Mouse (Mus musculus) hindbrain, embryonic 12.5 days (tissue): ENCODE results near the gene Igf2r. TPM values are rescaled to one million over a fixed set of nuclear protein-coding genes. Genes with fewer than 3 reads are reported as not detected.

ENCODE experiments used
- ATAC-seq: fragments of 200-750 bp; cut with Nextera tagmentation; 2 replicates; pipeline ENCODE4 v1.8.0; 2017; ENCODE audit warnings: moderate TSS enrichment; ENCODE audit not compliant: low FRiP score
- H3K27ac ChIP-seq: fragments of 300-500 bp; sonication (generic); 2 replicates; pipeline ENCODE4 v1.5.1; 2016; ENCODE audit warnings: mild to moderate bottlenecking
- H3K27me3 ChIP-seq: fragments of 300-500 bp; sonication (generic); 2 replicates; pipeline ENCODE4 v1.6.1; 2016; ENCODE audit warnings: mild to moderate bottlenecking
- H3K36me3 ChIP-seq: fragments of 300-500 bp; sonication (generic); 2 replicates; pipeline ENCODE4 v1.6.1; 2016; ENCODE audit warnings: mild to moderate bottlenecking
- H3K4me1 ChIP-seq: fragments of 300-500 bp; sonication (generic); 2 replicates; pipeline ENCODE4 v1.6.1; 2016
- H3K4me2 ChIP-seq: fragments of 300-500 bp; sonication (generic); replicated peaks from 2 replicates; pipeline ENCODE4 v1.6.1; 2016; ENCODE audit warnings: mild to moderate bottlenecking
- H3K4me3 ChIP-seq: fragments of 300-500 bp; sonication (generic); 2 replicates; pipeline ENCODE4 v1.5.1; 2016; ENCODE audit warnings: mild to moderate bottlenecking
- H3K9ac ChIP-seq: fragments of 300-500 bp; sonication (generic); 2 replicates; pipeline ENCODE4 v1.6.1; 2016; ENCODE audit warnings: mild to moderate bottlenecking, moderate library complexity
- H3K9me3 ChIP-seq: fragments of 300-500 bp; sonication (generic); replicated peaks from 2 replicates; pipeline ENCODE4 v1.6.1; 2016; ENCODE audit warnings: mild to moderate bottlenecking
- WGBS: fragments of 180-500 bp; shearing (Covaris S2); methylation state at CpG from one replicate; pipeline ENCODE4 v1.1.7; 2016; 5-methylcytosine and 5-hydroxymethylcytosine counted together
- polyA plus RNA-seq: library from polyadenylated mRNA; unstranded; fragments of >200 nt; fragmentation: Nextera tagmentation; extraction: Ambion mirVana; gene quantifications from 2 replicates; pipeline ENCODE4 v1.2.1, GENCODE M21; 2016

Gene Igf2r
- polyA plus RNA-seq, 1 experiment from 2014 or later: 27.5 TPM

- no peak overlapping the region for H3K27ac ChIP-seq
- H3K4me2 ChIP-seq: no peak overlapping the region
- no peak for ATAC-seq
- H3K4me3 ChIP-seq: no peak overlapping the region
- H3K9me3 ChIP-seq: no peaks in the 10 kb centered on the region
- H3K4me1 ChIP-seq: no peaks in the 10 kb centered on the region
- H3K27me3 ChIP-seq: no peaks in the 10 kb centered on the region
- peaks cover 71% of the 10 kb centered on the region for H3K36me3 ChIP-seq
- H3K9ac ChIP-seq: no peak overlapping the region
- 71% methylated on average over 7 of the region's 7 CpGs for WGBS
These were observed 51.2 kb downstream of the Igf2r start for GRCm38 (mm10) chr17:12718251-12718650.

DNA sequence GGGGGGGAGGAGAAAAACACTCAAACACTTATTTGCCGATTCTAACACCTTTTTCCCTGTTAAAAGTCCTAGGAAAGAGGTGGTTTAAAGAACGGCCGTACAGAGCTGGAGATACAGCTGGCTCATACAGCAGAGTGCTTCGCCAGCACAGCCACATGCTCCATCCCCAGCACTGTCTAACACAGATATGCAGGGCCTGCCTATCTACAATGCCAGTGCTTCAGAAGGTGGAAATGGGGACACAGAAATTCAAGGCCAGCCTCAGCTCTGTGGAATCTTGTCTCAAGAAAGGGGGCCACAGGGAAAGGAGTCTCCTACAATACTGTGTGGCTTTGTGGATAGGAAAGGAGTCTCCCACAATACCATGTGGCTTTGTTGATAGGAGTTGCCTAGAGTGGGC, 52.0 kb downstream of the Igf2r start:
- no peak overlapping the region for H3K9ac ChIP-seq
- no peaks in the 10 kb centered on the region for H3K9me3 ChIP-seq
- ATAC-seq: no peak
- peaks cover 75% of the 10 kb centered on the region for H3K36me3 ChIP-seq
- 89% methylated on average over 4 of the region's 4 CpGs for WGBS
- no peaks in the 10 kb centered on the region for H3K4me1 ChIP-seq
- no peak overlapping the region for H3K27ac ChIP-seq
- no peak overlapping the region for H3K4me2 ChIP-seq
- H3K27me3 ChIP-seq: no peaks in the 10 kb centered on the region
- H3K4me3 ChIP-seq: no peak overlapping the region

- peaks cover 85% of the 10 kb centered on the region for H3K36me3 ChIP-seq
- no peak for ATAC-seq
These were observed 54.4 kb downstream of the Igf2r start for GRCm38 (mm10) chr17:12715032-12715431.

DNA sequence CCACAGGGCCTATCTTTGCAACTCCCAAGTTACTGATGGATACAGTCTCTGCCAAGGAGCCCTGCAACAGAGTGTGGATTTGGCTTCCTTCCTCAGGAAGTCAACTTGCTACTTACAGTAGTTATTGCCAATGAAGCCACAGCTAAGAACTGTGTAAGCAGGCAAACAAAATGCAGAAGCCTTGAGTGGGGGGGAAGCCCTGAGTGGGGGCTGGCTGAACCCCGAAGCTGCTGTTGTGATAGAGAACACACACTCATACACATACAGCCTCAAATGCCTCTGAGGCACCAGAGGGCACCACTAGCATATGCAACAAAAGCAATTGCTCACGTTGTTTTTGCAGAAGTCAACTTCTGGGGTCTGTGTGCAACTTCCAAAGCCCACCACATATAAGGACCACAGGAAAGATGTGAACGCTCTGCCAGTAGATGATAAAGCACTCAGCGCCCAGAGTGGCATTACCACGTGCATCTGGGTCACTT, 55.3 kb downstream of the Igf2r start:
- 90% methylated on average over 5 of the region's 5 CpGs for WGBS
- Histone ChIP-seq H3K4me3 (no peak overlapping the region), H3K4me2 (no peak overlapping the region), H3K27ac (no peak overlapping the region), H3K36me3 (peaks cover 86% of the 10 kb centered on the region), H3K9me3 (no peaks in the 10 kb centered on the region), H3K9ac (no peak overlapping the region), H3K4me1 (no peaks in the 10 kb centered on the region), H3K27me3 (no peaks in the 10 kb centered on the region)
- ATAC-seq: no peak

More at GRCm38 (mm10) chr17:12715032-12715431, 54.4 kb downstream of the Igf2r start:
- no peak overlapping the region for H3K9ac ChIP-seq
- H3K27ac ChIP-seq: no peak overlapping the region
- H3K27me3 ChIP-seq: no peaks in the 10 kb centered on the region
- no peaks in the 10 kb centered on the region for H3K4me1 ChIP-seq
- no peak overlapping the region for H3K4me3 ChIP-seq
- WGBS: 80% methylated on average over 1 of the region's 1 CpGs
- H3K9me3 ChIP-seq: no peaks in the 10 kb centered on the region
- H3K4me2 ChIP-seq: no peak overlapping the region

GRCm38 (mm10) chr17:12712993-12713392, 56.5 kb downstream of the Igf2r start:
- no peaks in the 10 kb centered on the region for H3K4me1 ChIP-seq
- no peak overlapping the region for H3K4me2 ChIP-seq
- no peak overlapping the region for H3K9ac ChIP-seq
- no peak for ATAC-seq
- H3K9me3 ChIP-seq: no peaks in the 10 kb centered on the region
- no peak overlapping the region for H3K4me3 ChIP-seq
- H3K36me3 ChIP-seq: peaks cover 87% of the 10 kb centered on the region
- WGBS: 79% methylated on average over 3 of the region's 3 CpGs
- no peak overlapping the region for H3K27ac ChIP-seq
- no peaks in the 10 kb centered on the region for H3K27me3 ChIP-seq

DNA sequence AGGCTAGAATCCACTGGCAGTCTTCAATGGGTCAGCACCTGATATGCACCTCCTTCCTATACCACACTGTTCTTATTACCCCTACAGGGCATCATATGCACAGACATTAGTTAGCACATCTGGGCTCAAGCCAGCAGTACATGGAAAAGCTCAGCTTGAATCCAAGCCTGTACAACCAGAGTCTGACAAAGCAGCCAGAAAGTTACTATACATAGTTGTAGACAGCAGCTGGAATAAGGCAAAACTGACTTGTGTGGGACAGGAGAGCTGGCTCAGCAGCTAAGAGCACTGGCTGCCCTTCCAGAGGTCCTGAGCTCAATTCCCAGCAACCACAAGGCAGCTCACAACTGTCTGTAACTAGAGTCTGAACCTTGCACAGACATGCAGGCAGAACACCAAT, 57.3 kb downstream of the Igf2r start:
- no peak for ATAC-seq
- no peaks in the 10 kb centered on the region for H3K9me3 ChIP-seq
- H3K27ac ChIP-seq: no peak overlapping the region
- H3K9ac ChIP-seq: no peak overlapping the region
- no peaks in the 10 kb centered on the region for H3K4me1 ChIP-seq
- no peaks in the 10 kb centered on the region for H3K27me3 ChIP-seq
- no peak overlapping the region for H3K4me2 ChIP-seq
- H3K4me3 ChIP-seq: no peak overlapping the region
- peaks cover 85% of the 10 kb centered on the region for H3K36me3 ChIP-seq

DNA sequence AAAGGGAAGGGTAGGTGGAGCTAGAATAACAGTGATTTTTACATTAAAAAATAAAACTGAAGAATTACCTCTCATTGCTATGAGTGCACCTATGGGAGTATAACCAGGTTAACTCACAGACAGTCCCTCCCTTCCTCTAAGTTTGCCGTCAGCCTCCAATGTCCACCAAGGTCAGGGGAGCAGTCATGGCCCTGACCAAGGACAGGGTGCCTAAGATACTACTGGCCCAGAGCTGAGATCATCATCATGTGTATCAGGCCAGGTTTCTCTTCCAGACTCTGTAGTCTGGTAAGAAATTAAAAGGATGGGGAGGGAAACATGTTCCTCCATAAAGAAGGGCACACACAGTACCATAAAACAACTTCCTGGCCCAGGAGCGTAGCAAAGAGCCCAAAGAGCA, 58.5 kb downstream of the Igf2r start:
- H3K4me3 ChIP-seq: no peak overlapping the region
- no peak overlapping the region for H3K27ac ChIP-seq
- no peaks in the 10 kb centered on the region for H3K9me3 ChIP-seq
- H3K36me3 ChIP-seq: peaks cover 82% of the 10 kb centered on the region
- no peak for ATAC-seq
- H3K4me2 ChIP-seq: no peak overlapping the region
- no peaks in the 10 kb centered on the region for H3K27me3 ChIP-seq
- no peak overlapping the region for H3K9ac ChIP-seq
- 98% methylated on average over 2 of the region's 2 CpGs for WGBS
- H3K4me1 ChIP-seq: no peaks in the 10 kb centered on the region

DNA sequence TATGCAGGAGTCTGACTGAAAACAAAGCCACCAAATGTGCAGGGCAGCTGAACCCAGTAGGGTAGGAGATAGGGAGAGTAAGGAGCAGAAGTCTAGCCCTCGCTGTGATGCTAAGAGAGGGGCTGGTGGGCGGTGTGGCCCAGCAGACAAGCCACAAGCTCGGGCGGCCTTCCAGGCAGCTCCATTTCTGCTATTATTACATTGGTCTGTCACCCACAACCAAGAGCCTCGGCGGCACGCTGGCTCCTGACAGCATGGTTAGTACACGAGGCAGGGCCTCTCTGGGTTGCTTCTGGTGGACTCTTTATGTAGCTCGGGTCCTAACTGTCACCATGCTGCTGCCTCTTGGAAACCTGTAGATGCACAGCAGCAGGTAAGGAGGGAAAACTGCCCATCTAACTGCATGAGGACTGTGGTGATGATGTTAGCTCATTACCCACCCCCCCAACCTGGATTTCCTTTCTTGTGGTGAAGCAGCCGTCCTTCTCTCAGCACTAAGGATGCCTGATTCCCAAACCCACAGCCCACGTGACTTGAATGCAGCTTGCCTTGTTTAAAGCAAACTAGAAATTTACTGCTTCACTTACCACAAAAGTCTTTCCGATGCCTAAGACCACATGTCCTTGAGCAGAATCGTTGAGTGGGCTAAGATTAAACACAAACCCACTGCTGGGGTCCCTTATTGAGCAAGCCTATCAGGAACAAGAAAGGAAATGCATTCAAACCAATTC, 59.2 kb downstream of the Igf2r start:
- Histone ChIP-seq H3K27ac (no peak overlapping the region), H3K4me1 (no peaks in the 10 kb centered on the region), H3K9me3 (no peaks in the 10 kb centered on the region), H3K27me3 (no peaks in the 10 kb centered on the region), H3K4me3 (no peak overlapping the region), H3K36me3 (peaks cover 81% of the 10 kb centered on the region), H3K9ac (no peak overlapping the region), H3K4me2 (no peak overlapping the region)
- 87% methylated on average over 13 of the region's 13 CpGs for WGBS
- ATAC-seq: no peak

DNA sequence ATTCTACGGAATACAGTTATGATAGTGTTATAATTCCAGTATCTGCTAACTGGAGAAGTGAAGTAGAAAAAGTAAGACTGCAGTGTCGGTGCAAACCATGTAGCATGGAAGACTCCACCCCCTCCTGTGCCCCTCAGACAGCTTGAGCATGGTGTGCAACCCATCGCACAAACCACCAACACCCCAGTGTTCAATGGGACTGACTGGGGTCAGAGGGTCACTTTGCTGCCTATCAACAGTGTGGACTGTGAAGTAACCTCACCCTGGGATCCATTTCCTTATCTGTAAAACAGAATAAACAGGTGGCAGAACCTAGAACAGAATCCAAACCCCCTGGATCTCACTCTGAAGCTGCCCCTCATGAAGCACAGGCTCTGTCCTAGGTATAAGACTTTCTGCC, 61.1 kb downstream of the Igf2r start:
- Histone ChIP-seq H3K4me2 (no peak overlapping the region), H3K9ac (no peak overlapping the region), H3K36me3 (peaks cover 81% of the 10 kb centered on the region), H3K9me3 (no peaks in the 10 kb centered on the region), H3K27me3 (no peaks in the 10 kb centered on the region), H3K27ac (no peak overlapping the region), H3K4me3 (no peak overlapping the region), H3K4me1 (no peaks in the 10 kb centered on the region)
- 90% methylated on average over 3 of the region's 3 CpGs for WGBS
- no peak for ATAC-seq

- ATAC-seq: no peak
- H3K27ac ChIP-seq: no peak overlapping the region
- H3K4me1 ChIP-seq: no peaks in the 10 kb centered on the region
- WGBS: 87% methylated on average over 10 of the region's 10 CpGs
- no peak overlapping the region for H3K9ac ChIP-seq
- H3K9me3 ChIP-seq: no peaks in the 10 kb centered on the region
- peaks cover 82% of the 10 kb centered on the region for H3K36me3 ChIP-seq
- no peaks in the 10 kb centered on the region for H3K27me3 ChIP-seq
- no peak overlapping the region for H3K4me3 ChIP-seq
- no peak overlapping the region for H3K4me2 ChIP-seq
These were observed 62.8 kb downstream of the Igf2r start for GRCm38 (mm10) chr17:12706590-12707049.

DNA sequence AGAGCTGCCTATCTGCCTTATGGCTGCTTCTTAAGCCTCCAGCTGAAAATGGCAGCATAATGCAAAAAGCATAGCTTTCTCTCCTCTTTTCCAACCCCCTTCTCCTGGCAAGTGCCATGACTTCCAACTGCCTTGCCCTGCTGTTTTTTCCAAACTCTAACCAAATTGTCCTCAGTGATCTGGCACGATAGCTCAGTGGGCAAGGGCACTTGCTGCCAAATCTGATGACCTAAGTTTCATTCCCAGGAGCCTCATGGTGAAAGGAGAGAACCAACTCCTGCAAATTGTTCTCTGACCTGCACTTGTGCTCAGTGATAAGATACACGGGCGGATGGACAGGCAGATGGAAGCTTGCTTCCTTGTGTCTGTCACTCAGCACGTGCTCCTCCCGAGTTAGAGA, 66.6 kb downstream of the Igf2r start:
- ATAC-seq: no peak
- Histone ChIP-seq H3K9ac (no peak overlapping the region), H3K27ac (no peak overlapping the region), H3K4me1 (no peaks in the 10 kb centered on the region), H3K4me3 (no peak overlapping the region), H3K4me2 (no peak overlapping the region), H3K9me3 (no peaks in the 10 kb centered on the region), H3K36me3 (peaks cover 91% of the 10 kb centered on the region), H3K27me3 (no peaks in the 10 kb centered on the region)
- WGBS: 89% methylated on average over 5 of the region's 5 CpGs

- H3K4me3 ChIP-seq: no peak overlapping the region
- WGBS: 97% methylated on average over 6 of the region's 6 CpGs
- H3K4me2 ChIP-seq: no peak overlapping the region
- H3K27me3 ChIP-seq: no peaks in the 10 kb centered on the region
- no peak overlapping the region for H3K9ac ChIP-seq
- H3K9me3 ChIP-seq: 0 out of 2 replicates have a peak, but pooled peaks cover 2% of the 10 kb centered on the region
- no peak overlapping the region for H3K27ac ChIP-seq
- H3K4me1 ChIP-seq: no peaks in the 10 kb centered on the region
- H3K36me3 ChIP-seq: peaks cover 98% of the 10 kb centered on the region
- ATAC-seq: no peak
These were observed 69.1 kb downstream of the Igf2r start for GRCm38 (mm10) chr17:12700373-12700772.

GRCm38 (mm10) chr17:12691899-12692298, 77.6 kb downstream of the Igf2r start:
- H3K9me3 ChIP-seq: 0 out of 2 replicates have a peak, but pooled peaks cover 2% of the 10 kb centered on the region
- H3K4me1 ChIP-seq: no peaks in the 10 kb centered on the region
- no peak overlapping the region for H3K9ac ChIP-seq
- WGBS: 92% methylated on average over 7 of the region's 7 CpGs
- H3K27ac ChIP-seq: no peak overlapping the region
- no peaks in the 10 kb centered on the region for H3K27me3 ChIP-seq
- no peak overlapping the region for H3K4me2 ChIP-seq
- H3K4me3 ChIP-seq: no peak overlapping the region
- no peak for ATAC-seq
- H3K36me3 ChIP-seq: peaks cover 96% of the 10 kb centered on the region
